Mouse (Mus musculus): ENCODE results near the gene Pi4ka.

The Pi4ka gene

GRCm38 (mm10) chr16:17334574-17334973 lies 71.5 kb downstream of the Pi4ka start:
- DNase-seq, result no peak

- no peak for DNase-seq
These were observed 74.3 kb downstream of the Pi4ka start for GRCm38 (mm10) chr16:17331855-17332254.

DNA sequence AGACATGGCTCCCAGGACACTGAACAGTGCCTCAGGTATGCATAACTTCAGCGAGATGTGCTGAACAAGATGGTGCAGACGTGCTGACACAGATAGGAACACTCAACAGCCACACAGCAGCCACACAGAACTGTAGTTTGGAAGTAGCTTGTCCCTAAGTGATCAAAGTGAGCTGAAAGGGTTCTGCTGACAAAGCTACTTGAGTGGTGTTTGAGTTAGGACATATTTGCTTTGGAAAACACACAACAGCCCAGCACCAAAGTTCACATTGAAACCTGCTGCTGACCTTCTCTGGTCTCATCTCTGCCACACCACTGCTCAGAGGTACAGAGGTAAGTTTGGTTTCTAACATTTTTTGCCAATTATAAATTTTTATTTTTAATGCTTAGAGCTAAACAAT lies 75.0 kb downstream of the Pi4ka start, which contains the start of gene Serpind1:
Gene Serpind1, plus strand, starts transcription at position 256 of the 400 bp plus-strand sequence.
- no peak for DNase-seq

DNA sequence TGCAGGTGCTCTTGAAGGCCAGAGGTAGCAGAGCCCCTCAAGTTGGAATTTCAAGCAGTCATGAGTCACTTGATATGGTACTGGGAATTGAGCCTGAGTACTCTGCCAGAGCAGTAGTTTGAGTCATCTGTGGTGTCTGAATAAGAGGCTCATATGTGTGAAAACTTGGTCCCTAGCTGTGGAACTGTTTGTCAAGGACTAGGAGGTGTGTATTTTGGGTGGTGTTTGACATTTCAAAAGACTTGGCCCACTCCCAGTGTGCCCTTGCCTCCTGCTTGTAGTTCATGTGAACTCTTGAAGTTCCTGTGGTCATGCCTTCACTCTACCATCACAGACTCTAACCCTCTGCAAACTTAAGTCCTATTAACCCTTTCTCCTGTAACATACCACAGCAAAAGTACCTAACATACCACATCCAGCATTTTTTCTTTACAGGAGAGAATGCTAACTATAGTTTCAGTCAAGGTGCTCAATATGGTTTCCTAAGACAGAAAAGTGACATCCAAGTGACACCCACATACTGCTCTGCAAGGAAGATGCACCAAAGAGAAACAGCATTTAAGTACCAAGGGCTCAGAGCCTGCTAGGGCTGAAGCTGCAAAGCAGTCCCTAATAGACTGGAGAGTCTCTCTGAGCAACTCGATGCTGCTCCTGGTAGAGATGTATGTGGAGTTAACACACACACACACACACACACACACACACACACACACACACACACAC lies 76.1 kb downstream of the Pi4ka start:
- DNase-seq, result no peak

GRCm38 (mm10) chr16:17326064-17326463 lies 80.0 kb downstream of the Pi4ka start:
- no peak for DNase-seq

GRCm38 (mm10) chr16:17324745-17325144 lies 81.4 kb downstream of the Pi4ka start:
- DNase-seq, result no peak

DNA sequence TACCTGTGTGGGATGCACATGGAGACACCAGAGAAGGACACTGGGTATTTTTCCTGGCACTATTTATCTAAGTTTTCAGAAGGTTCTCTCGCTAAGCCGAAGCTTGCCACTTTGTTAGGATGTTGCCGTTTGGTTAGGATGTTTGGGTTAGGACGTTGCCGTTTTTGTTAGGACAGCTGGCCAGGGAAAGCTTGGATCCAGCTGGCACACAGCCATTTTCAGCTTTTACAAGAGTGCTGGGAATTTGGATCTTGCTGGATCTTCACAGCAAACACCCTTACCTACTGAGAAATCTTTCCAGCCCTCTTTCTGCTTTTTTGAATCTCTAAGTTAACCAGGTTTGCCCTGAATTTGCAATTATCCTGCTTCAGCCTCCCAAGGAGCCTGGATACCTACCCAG lies 84.6 kb downstream of the Pi4ka start:
- DNase-seq, result no peak

GRCm38 (mm10) chr16:17316554-17316953 lies 89.6 kb downstream of the Pi4ka start:
- DNase-seq, result no peak

DNA sequence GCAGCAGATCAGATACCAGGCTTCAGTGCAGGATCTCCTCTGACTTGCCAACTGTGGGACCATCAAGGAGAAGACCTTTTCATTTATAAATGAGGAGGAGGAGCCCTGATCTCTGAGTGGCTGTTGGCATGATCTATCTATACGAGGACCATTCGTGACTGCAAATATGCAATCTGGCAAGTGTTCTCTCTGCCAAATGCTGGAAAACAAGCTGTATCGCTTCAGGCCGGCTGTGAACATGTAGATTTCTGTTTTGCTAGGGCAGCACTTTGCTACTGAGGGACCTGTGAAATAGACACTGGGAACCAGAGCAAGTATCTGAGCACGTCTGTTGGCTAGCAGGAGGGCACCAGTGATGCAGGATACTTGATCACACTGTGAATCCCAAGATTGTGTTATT lies 93.6 kb downstream of the Pi4ka start:
- DNase-seq, result no peak

- DNase-seq, result no peak
These were observed 97.1 kb downstream of the Pi4ka start for GRCm38 (mm10) chr16:17309036-17309435.

- DNase-seq, result no peak
These were observed 98.7 kb downstream of the Pi4ka start for GRCm38 (mm10) chr16:17307461-17307860.

DNA sequence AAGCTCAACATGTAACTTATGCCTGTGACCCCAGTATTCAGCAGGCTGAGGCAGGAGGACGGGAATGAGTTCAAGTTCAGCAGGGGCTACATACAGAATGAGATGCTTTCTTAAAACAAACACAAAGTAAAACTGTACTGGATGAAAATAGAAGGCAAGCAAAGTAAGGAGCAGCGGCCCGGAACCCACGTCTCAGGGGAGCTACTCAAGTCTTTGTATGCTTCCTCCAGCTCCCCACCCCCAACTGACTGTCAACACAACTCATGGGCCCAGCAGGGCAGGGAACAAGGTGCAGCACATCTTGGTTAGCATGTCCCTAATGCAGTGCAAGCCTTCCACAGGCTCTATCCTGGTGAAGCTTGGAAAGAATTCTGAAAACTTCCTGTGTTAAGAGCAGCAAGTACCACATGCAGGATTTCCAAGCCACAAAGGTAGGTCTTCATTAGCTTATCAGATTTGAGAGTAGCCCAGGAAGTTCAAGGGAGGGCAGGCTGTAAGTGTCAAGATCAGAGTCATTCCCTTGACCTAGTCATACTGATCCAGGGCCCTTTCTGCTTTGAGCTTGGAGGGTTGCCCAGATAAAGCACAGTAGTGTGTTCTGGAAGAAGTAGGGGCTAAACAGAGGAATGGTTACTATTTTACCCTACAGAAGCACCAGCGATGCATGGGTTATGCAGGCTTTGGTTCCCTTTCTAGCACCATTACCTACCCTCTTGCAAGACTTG lies 102.4 kb downstream of the Pi4ka start:
- DNase-seq, result peak; percentile 41 to 53

- no peak for DNase-seq
These were observed 105.3 kb downstream of the Pi4ka start for GRCm38 (mm10) chr16:17300818-17301217.

- peak; percentile 51 to 83 for DNase-seq
These were observed 113.4 kb downstream of the Pi4ka start for GRCm38 (mm10) chr16:17292751-17293150.

GRCm38 (mm10) chr16:17291016-17291415 lies 115.1 kb downstream of the Pi4ka start:
- no peak for DNase-seq

GRCm38 (mm10) chr16:17287103-17287502 lies 119.0 kb downstream of the Pi4ka start:
- DNase-seq, result no peak

GRCm38 (mm10) chr16:17283151-17283550 lies 123.0 kb downstream of the Pi4ka start:
- no peak for DNase-seq

- DNase-seq, result no peak
These were observed 125.6 kb downstream of the Pi4ka start for GRCm38 (mm10) chr16:17280471-17280870.

- peak; percentile 20 to 26 for DNase-seq
These were observed 128.5 kb downstream of the Pi4ka start for GRCm38 (mm10) chr16:17277342-17278211.

- peak; percentile 85 to 94 for DNase-seq
These were observed 129.7 kb downstream of the Pi4ka start for GRCm38 (mm10) chr16:17276164-17277151.

- DNase-seq, result no peak
These were observed 130.4 kb downstream of the Pi4ka start, which contains the start of gene Tmem191c for GRCm38 (mm10) chr16:17275721-17276120. TSS of gene Tmem191c (plus strand) at chr16:17276077.

DNA sequence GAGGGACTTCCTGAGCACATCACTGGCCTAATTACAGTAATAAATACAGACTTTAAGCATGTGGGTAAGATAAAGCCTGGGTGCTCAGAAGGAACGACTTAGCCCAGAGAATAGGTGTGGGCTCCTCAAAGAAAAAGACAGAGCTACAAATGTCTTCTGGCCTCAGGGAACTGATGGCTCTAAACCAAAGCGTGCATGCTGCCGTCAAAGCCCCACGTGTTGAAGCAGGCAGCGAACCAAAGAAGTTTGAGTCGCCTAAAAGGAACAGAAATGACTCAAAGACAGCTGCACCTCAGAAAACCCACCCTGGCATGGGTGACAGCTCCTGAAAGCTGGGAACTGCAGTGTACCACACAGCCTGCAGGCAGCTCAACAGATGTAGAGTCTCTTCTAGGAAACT lies 134.3 kb downstream of the Pi4ka start:
- no peak for DNase-seq

Data from spleen, adult 18-20 months (tissue).